Mouse (Mus musculus) left cerebral cortex, postnatal 25 days (tissue): Measurements from ENCODE around the gene Ascl4. TPM values are rescaled to one million over a fixed set of nuclear protein-coding genes. Genes with fewer than 3 reads are reported as not detected.
A peak's percentile ranks its signal among the peaks of the same experiment; 100 is the strongest.

Experiments used
- DNase-seq, 2 experiments: peaks; one replicate each; pipeline ENCODE4 v3.0.0; 2022; ENCODE audit warnings: low spot score in 2 of 2, mixed read lengths in 1 of 2
- intact Hi-C: fragments of 180-260 bp; cut with DNase I; formaldehyde crosslinking; loops from one replicate; pipeline ENCODE4 v1.15.1; 2025
- total RNA-seq, 2 experiments: library from RNA; stranded (reverse); gene quantifications; 2 replicates each; pipeline ENCODE4 v1.2.3; 2021

Gene Ascl4
- not detected for total RNA-seq

GRCm38 (mm10) chr10:85927676-85928445, at the start of gene Ascl4:
TSS of gene Ascl4 (plus strand) at chr10:85927681.
- intact Hi-C loops, result loop anchor here (2.0 kb wide), 1 partner anchor 249 kb away; no protein-coding TSS in a partner anchor
- peak; percentile 9 to 17 for DNase-seq

GRCm38 (mm10) chr10:85879886-85880486, 47.5 kb upstream of the Ascl4 start:
- DNase-seq, result no peak
- intact Hi-C loops, result loop anchor here (5.0 kb wide), 1 partner anchor 62 kb away; no protein-coding TSS in a partner anchor

GRCm38 (mm10) chr10:85916498-85917309, 10.8 kb upstream of the Ascl4 start, which contains the start of gene Prdm4:
TSS of gene Prdm4 (minus strand) at chr10:85917142.
- intact Hi-C loops, result no loop called here
- DNase-seq, result peak; percentile 97 to 99

- intact Hi-C loops, result loop anchor here (2.0 kb wide), 1 partner anchor 250 kb away; no protein-coding TSS in a partner anchor
- peak; percentile 81 to 84 for DNase-seq
These were observed 1.2 kb downstream of the Ascl4 start for GRCm38 (mm10) chr10:85928499-85929207.

- intact Hi-C loops, result loop anchor here (2.0 kb wide), 1 partner anchor 250 kb away; no protein-coding TSS in a partner anchor
- DNase-seq, result peak in 1 of 2 experiments; percentile 12
These were observed 1.7 kb downstream of the Ascl4 start for GRCm38 (mm10) chr10:85929208-85929591.

- intact Hi-C loops, result loop anchor here (2.0 kb wide), 1 partner anchor 251 kb away; no protein-coding TSS in a partner anchor
- no peak for DNase-seq
These were observed 2.5 kb downstream of the Ascl4 start for GRCm38 (mm10) chr10:85929962-85930361.

- DNase-seq, result no peak
- intact Hi-C loops, result no loop called here
These were observed 8.9 kb downstream of the Ascl4 start for GRCm38 (mm10) chr10:85936280-85936965.

GRCm38 (mm10) chr10:85948483-85949196, 21.2 kb downstream of the Ascl4 start:
- intact Hi-C loops, result no loop called here
- no peak for DNase-seq

- intact Hi-C loops, result no loop called here
- DNase-seq, result no peak
These were observed 24.4 kb downstream of the Ascl4 start for GRCm38 (mm10) chr10:85951765-85952443.

GRCm38 (mm10) chr10:85953401-85953800, 25.9 kb downstream of the Ascl4 start:
- intact Hi-C loops, result no loop called here
- no peak for DNase-seq

GRCm38 (mm10) chr10:85954429-85954828, 26.9 kb downstream of the Ascl4 start:
- no peak for DNase-seq
- intact Hi-C loops, result no loop called here

GRCm38 (mm10) chr10:85956871-85957419, 29.5 kb downstream of the Ascl4 start:
- no peak for DNase-seq
- intact Hi-C loops, result no loop called here

- intact Hi-C loops, result no loop called here
- peak; percentile 97 to 98 for DNase-seq
These were observed 30.0 kb downstream of the Ascl4 start, which contains the start of gene Rtcb for GRCm38 (mm10) chr10:85957464-85957950. TSS of gene Rtcb (minus strand) at chr10:85957823.

- intact Hi-C loops, result loop anchor here (10.0 kb wide), 1 partner anchor 102 kb away; no protein-coding TSS in a partner anchor
- DNase-seq, result no peak
These were observed 35.4 kb downstream of the Ascl4 start for GRCm38 (mm10) chr10:85962897-85963296.

- no peak for DNase-seq
- intact Hi-C loops, result loop anchor here (10.0 kb wide), 1 partner anchor 100 kb away; no protein-coding TSS in a partner anchor
These were observed 36.8 kb downstream of the Ascl4 start for GRCm38 (mm10) chr10:85964316-85964715.

- intact Hi-C loops, result loop anchor here (5.0 to 10.0 kb wide), 2 partner anchors 56 to 98 kb away; partner anchors contain the start of gene Fbxo7
- DNase-seq, result no peak
These were observed 39.0 kb downstream of the Ascl4 start for GRCm38 (mm10) chr10:85966476-85966875.
